9 mouse cellular contexts compared by ENCODE assay signal in the genomic region with DNA sequence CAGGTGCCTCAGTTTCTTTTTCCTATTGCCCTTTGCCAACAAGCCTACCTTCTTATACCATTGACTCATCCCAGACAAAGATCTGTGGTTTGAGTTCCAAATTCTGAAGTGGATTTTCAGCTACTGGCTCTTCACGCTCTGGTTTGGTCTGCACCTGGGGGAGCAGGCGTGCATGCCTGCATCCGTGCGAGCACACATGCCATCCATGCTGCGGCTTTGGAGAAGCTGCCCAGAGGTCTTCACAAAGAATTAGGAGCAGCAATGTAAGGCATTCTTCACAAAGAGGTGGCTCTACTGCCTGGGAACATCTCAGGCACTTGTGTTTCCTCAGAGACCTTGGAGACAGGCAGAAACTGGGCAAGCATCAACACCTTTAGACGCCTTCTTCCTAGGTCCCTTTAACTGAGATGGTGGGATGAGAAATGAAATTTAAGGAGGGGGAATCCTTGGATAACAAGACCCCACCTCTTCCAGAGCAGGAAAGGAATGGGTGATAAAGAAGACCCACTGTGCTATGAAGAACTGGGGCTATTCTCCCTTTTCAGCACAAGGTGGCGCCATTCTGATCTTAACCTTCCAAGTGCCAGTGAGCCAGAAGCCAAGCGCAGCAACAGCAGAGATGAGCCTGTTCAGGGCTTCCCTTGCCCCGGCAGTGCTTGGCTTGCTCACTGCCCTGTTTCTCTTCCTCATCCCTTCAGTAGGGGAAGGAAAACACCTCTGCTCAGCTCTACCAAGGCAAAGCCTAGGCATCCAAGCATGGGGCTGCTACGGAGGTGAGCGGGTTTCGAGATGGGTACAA.
A peak's percentile ranks its signal among the peaks of the same experiment; 100 is the strongest.
DNase-seq lines count a peak whose midpoint lies in the region; ATAC-seq and TF ChIP-seq lines count a peak whose summit lies in the region.
"Had no signal": no experiment of that assay in that cellular context is flagged by ENCODE, and none has a peak within 500 bp of the region (broad histone marks: within the 10 kb centered on the region; RNA-seq: fewer than 3 reads in every experiment).

No protein-coding gene starts in this region.

- intact Hi-C loops in heart, postnatal 25 days (cut with DNase I): loop anchor here (2.0 to 5.0 kb wide), 4 partner anchors 97 to 358 kb away; a partner anchor contains a TSS
- intact Hi-C loops in left cerebral cortex, adult 2 months (cut with DNase I): loop anchor here (1.0 to 5.0 kb wide), 3 partner anchors 97 to 358 kb away; a partner anchor contains a TSS

- H3K27ac ChIP-seq in testis, adult 2 months (ENCODE audit: control insufficient read depth, insufficient read depth, low read depth, low read length): no peak overlapping the region
- H3K27ac ChIP-seq in forebrain, embryonic 12.5 days: no peak overlapping the region; the same call in 1 of the 2 replicates
- peak overlapping the region; percentile 58 for H3K27ac ChIP-seq in left cerebral cortex, adult 2 months
- H3K27ac ChIP-seq in midbrain, embryonic 11.5 days (ENCODE audit: low read depth, low read length): no peak overlapping the region
- H3K27ac ChIP-seq in small intestine, adult 2 months (ENCODE audit: insufficient read depth, low read depth, low read length): no peak overlapping the region

- TF ChIP-seq CTCF in testis, adult 2 months (IDR thresholded peaks at IDR 0.05; ENCODE audit: control insufficient read depth, insufficient read depth, insufficient replicate concordance, low read depth, low read length): peak; percentile 70; the same call in 1 of the 2 replicates
- peak; percentile 87 for TF ChIP-seq CTCF in left cerebral cortex, adult 2 months (IDR thresholded peaks at IDR 0.05)
- TF ChIP-seq CTCF in small intestine, adult 2 months (IDR thresholded peaks at IDR 0.05; ENCODE audit: extremely low read depth, insufficient read length, insufficient replicate concordance, low read depth, low read length): peak; percentile 69; the same call in 1 of the 2 replicates

- DNase-seq in testis, postnatal 14 days (ENCODE audit: low spot score): no peak
- peak; percentile 60 for DNase-seq in c-Kit-positive CD71-negative TER-119-negative erythroid progenitor cells, embryonic 14.5 days (ENCODE audit: low read depth)
- DNase-seq in heart, postnatal 25 days (ENCODE audit: low spot score): peak; percentile 24
- peak; percentile 48 to 59 for DNase-seq in left cerebral cortex, adult 2 months (ENCODE audit: extremely low spot score in 1 of 2, low spot score in 2 of 2)
- DNase-seq in midbrain, embryonic 11.5 days (ENCODE audit: low spot score, missing footprints): peak; percentile 91

- H3K9ac ChIP-seq in forebrain, embryonic 12.5 days: no peak overlapping the region
- no peak overlapping the region for H3K9ac ChIP-seq in midbrain, embryonic 11.5 days (ENCODE audit: low read length)

- H3K4me3 ChIP-seq in testis, adult 2 months (ENCODE audit: control insufficient read depth, low read depth, low read length): no peak overlapping the region
- H3K4me3 ChIP-seq in forebrain, embryonic 12.5 days (replicated peaks): no peak overlapping the region
- no peak overlapping the region for H3K4me3 ChIP-seq in left cerebral cortex, adult 2 months
- H3K4me3 ChIP-seq in midbrain, embryonic 11.5 days (ENCODE audit: low read depth, low read length): no peak overlapping the region
- no peak overlapping the region for H3K4me3 ChIP-seq in small intestine, adult 2 months (ENCODE audit: low read depth, low read length)
- H3K4me3 ChIP-seq: erythroblast, embryonic 14.5 days had no signal

- no peak overlapping the region for H3K4me2 ChIP-seq in forebrain, embryonic 12.5 days
- no peak overlapping the region for H3K4me2 ChIP-seq in midbrain, embryonic 11.5 days

- no peaks in the 10 kb centered on the region for H3K27me3 ChIP-seq in testis, adult 2 months (ENCODE audit: control insufficient read depth, insufficient read depth, low read length)
- H3K27me3 ChIP-seq in forebrain, embryonic 12.5 days: no peaks in the 10 kb centered on the region
- no peaks in the 10 kb centered on the region for H3K27me3 ChIP-seq in midbrain, embryonic 11.5 days (ENCODE audit: control insufficient read depth, insufficient read depth, low read length)
- no peaks in the 10 kb centered on the region for H3K27me3 ChIP-seq in small intestine, adult 2 months (ENCODE audit: control insufficient read depth, insufficient read depth, low read length)

- no peak for TF ChIP-seq POLR2A in testis, adult 2 months (IDR thresholded peaks at IDR 0.05; ENCODE audit: control insufficient read depth, low read depth, low read length)
- no peak for TF ChIP-seq POLR2A in small intestine, adult 2 months (IDR thresholded peaks at IDR 0.05; ENCODE audit: low read depth, low read length)

- peaks cover 5% of the 10 kb centered on the region for H3K4me1 ChIP-seq in testis, adult 2 months (ENCODE audit: control insufficient read depth, insufficient read depth, low read length)
- H3K4me1 ChIP-seq in forebrain, embryonic 12.5 days: peaks cover 22% of the 10 kb centered on the region
- peaks cover 7% of the 10 kb centered on the region; the same call in 1 of the 2 replicates for H3K4me1 ChIP-seq in midbrain, embryonic 11.5 days (ENCODE audit: control insufficient read depth, insufficient read depth, low read length)
- H3K4me1 ChIP-seq in small intestine, adult 2 months (ENCODE audit: control insufficient read depth, insufficient read depth, insufficient read length, low read length): peaks cover 10% of the 10 kb centered on the region

- no peaks in the 10 kb centered on the region for H3K36me3 ChIP-seq in testis, adult 2 months (ENCODE audit: control insufficient read depth, insufficient read depth, low read length)
- H3K36me3 ChIP-seq in forebrain, embryonic 12.5 days (replicated peaks): peaks cover 17% of the 10 kb centered on the region
- no peaks in the 10 kb centered on the region for H3K36me3 ChIP-seq in midbrain, embryonic 11.5 days (ENCODE audit: control insufficient read depth, insufficient read depth, low read length)
- peaks cover 2% of the 10 kb centered on the region; the same call in 1 of the 2 replicates for H3K36me3 ChIP-seq in small intestine, adult 2 months (ENCODE audit: control insufficient read depth, insufficient read depth, low read length)

- 66% methylated on average over 12 of the region's 12 CpGs for WGBS in forebrain, embryonic 12.5 days
- 63% methylated on average over 12 of the region's 12 CpGs for WGBS in midbrain, embryonic 11.5 days
- WGBS in small intestine, adult 2 months: 66% methylated on average over 12 of the region's 12 CpGs

- no peaks in the 10 kb centered on the region for H3K9me3 ChIP-seq in forebrain, embryonic 12.5 days
- H3K9me3 ChIP-seq in midbrain, embryonic 11.5 days (ENCODE audit: control insufficient read depth, low read length): no peaks in the 10 kb centered on the region

- ATAC-seq in forebrain, embryonic 12.5 days (ENCODE audit: low FRiP score): 0 out of 2 replicates have a peak, but pooled peaks have one; percentile 24
- ATAC-seq in midbrain, embryonic 11.5 days (ENCODE audit: low FRiP score): peak; percentile 23; the same call in 1 of the 2 replicates
